Mouse (Mus musculus): ENCODE results near the gene Eya4. TPM values are rescaled to one million over a fixed set of nuclear protein-coding genes. Genes with fewer than 3 reads are reported as not detected.

The Eya4 gene
- polyA plus RNA-seq, 1 experiment from 2014 or later, result 5.0 TPM

- DNase-seq (ENCODE audit: low spot score) (no peak), ATAC-seq (ENCODE audit: low FRiP score) (no peak)
- Histone ChIP-seq H3K27me3 (ENCODE audit: control insufficient read depth, insufficient read depth, low read length) (no peaks in the 10 kb centered on the region), H3K4me1 (replicated peaks; ENCODE audit: control insufficient read depth, insufficient read depth, low read length) (no peaks in the 10 kb centered on the region), H3K4me3 (ENCODE audit: low read depth, low read length) (no peak overlapping the region), H3K9ac (ENCODE audit: low read depth, low read length) (no peak overlapping the region), H3K36me3 (ENCODE audit: control insufficient read depth, insufficient read depth, low read length) (no peaks in the 10 kb centered on the region), H3K9me3 (ENCODE audit: control insufficient read depth, low read length) (no peaks in the 10 kb centered on the region), H3K27ac (ENCODE audit: low read depth, low read length) (no peak overlapping the region), H3K4me2 (replicated peaks; ENCODE audit: low read depth, low read length) (no peak overlapping the region)
- WGBS, result 83% methylated on average over 18 of the region's 18 CpGs
Measured at GRCm38 (mm10) chr10:23156866-23157625, 193.5 kb downstream of the Eya4 start.

GRCm38 (mm10) chr10:23150401-23150800 lies 200.2 kb downstream of the Eya4 start:
- no peaks in the 10 kb centered on the region for H3K27me3 ChIP-seq (ENCODE audit: control insufficient read depth, insufficient read depth, low read length)
- no peak for ATAC-seq (ENCODE audit: low FRiP score)
- H3K9me3 ChIP-seq (ENCODE audit: control insufficient read depth, low read length), result no peaks in the 10 kb centered on the region
- H3K36me3 ChIP-seq (ENCODE audit: control insufficient read depth, insufficient read depth, low read length), result no peaks in the 10 kb centered on the region
- peak; percentile 34 for DNase-seq (ENCODE audit: low spot score)
- no peak overlapping the region for H3K4me3 ChIP-seq (ENCODE audit: low read depth, low read length)
- H3K9ac ChIP-seq (ENCODE audit: low read depth, low read length), result no peak overlapping the region
- no peak overlapping the region for H3K4me2 ChIP-seq (replicated peaks; ENCODE audit: low read depth, low read length)
- no peak overlapping the region for H3K27ac ChIP-seq (ENCODE audit: low read depth, low read length)
- H3K4me1 ChIP-seq (replicated peaks; ENCODE audit: control insufficient read depth, insufficient read depth, low read length), result no peaks in the 10 kb centered on the region
- WGBS, result 84% methylated on average over 3 of the region's 3 CpGs

- no peak overlapping the region for H3K4me3 ChIP-seq (ENCODE audit: low read depth, low read length)
- WGBS, result 81% methylated on average over 2 of the region's 2 CpGs
- no peak overlapping the region for H3K4me2 ChIP-seq (replicated peaks; ENCODE audit: low read depth, low read length)
- no peak overlapping the region for H3K9ac ChIP-seq (ENCODE audit: low read depth, low read length)
- DNase-seq (ENCODE audit: low spot score) (no peak), ATAC-seq (ENCODE audit: low FRiP score) (no peak)
- no peak overlapping the region for H3K27ac ChIP-seq (ENCODE audit: low read depth, low read length)
- H3K36me3 ChIP-seq (ENCODE audit: control insufficient read depth, insufficient read depth, low read length), result no peaks in the 10 kb centered on the region
- no peaks in the 10 kb centered on the region for H3K27me3 ChIP-seq (ENCODE audit: control insufficient read depth, insufficient read depth, low read length)
- no peaks in the 10 kb centered on the region for H3K4me1 ChIP-seq (replicated peaks; ENCODE audit: control insufficient read depth, insufficient read depth, low read length)
- no peaks in the 10 kb centered on the region for H3K9me3 ChIP-seq (ENCODE audit: control insufficient read depth, low read length)
Measured at GRCm38 (mm10) chr10:23144616-23145015, 206.0 kb downstream of the Eya4 start.

- WGBS, result 55% methylated on average over 1 of the region's 1 CpGs
- DNase-seq (ENCODE audit: low spot score), result no peak
- H3K4me3 ChIP-seq (ENCODE audit: low read depth, low read length), result no peak overlapping the region
- H3K4me2 ChIP-seq (replicated peaks; ENCODE audit: low read depth, low read length), result no peak overlapping the region
- H3K27me3 ChIP-seq (ENCODE audit: control insufficient read depth, insufficient read depth, low read length), result no peaks in the 10 kb centered on the region
- no peak overlapping the region for H3K27ac ChIP-seq (ENCODE audit: low read depth, low read length)
- H3K4me1 ChIP-seq (replicated peaks; ENCODE audit: control insufficient read depth, insufficient read depth, low read length), result no peaks in the 10 kb centered on the region
- H3K36me3 ChIP-seq (ENCODE audit: control insufficient read depth, insufficient read depth, low read length), result no peaks in the 10 kb centered on the region
- no peak for ATAC-seq (ENCODE audit: low FRiP score)
- H3K9ac ChIP-seq (ENCODE audit: low read depth, low read length), result no peak overlapping the region
- H3K9me3 ChIP-seq (ENCODE audit: control insufficient read depth, low read length), result no peaks in the 10 kb centered on the region
Measured at GRCm38 (mm10) chr10:23127947-23128346, 222.6 kb downstream of the Eya4 start.

- ATAC-seq (ENCODE audit: low FRiP score), result no peak
- no peak overlapping the region for H3K27ac ChIP-seq (ENCODE audit: low read depth, low read length)
- H3K27me3 ChIP-seq (ENCODE audit: control insufficient read depth, insufficient read depth, low read length), result no peaks in the 10 kb centered on the region
- no peak overlapping the region for H3K4me2 ChIP-seq (replicated peaks; ENCODE audit: low read depth, low read length)
- DNase-seq (ENCODE audit: low spot score), result no peak
- no peaks in the 10 kb centered on the region for H3K9me3 ChIP-seq (ENCODE audit: control insufficient read depth, low read length)
- no peaks in the 10 kb centered on the region for H3K36me3 ChIP-seq (ENCODE audit: control insufficient read depth, insufficient read depth, low read length)
- 96% methylated on average over 1 of the region's 1 CpGs for WGBS
- no peak overlapping the region for H3K9ac ChIP-seq (ENCODE audit: low read depth, low read length)
- H3K4me1 ChIP-seq (replicated peaks; ENCODE audit: control insufficient read depth, insufficient read depth, low read length), result no peaks in the 10 kb centered on the region
- H3K4me3 ChIP-seq (ENCODE audit: low read depth, low read length), result no peak overlapping the region
Measured at GRCm38 (mm10) chr10:23127151-23127550, 223.4 kb downstream of the Eya4 start.

GRCm38 (mm10) chr10:23126529-23126928 lies 224.1 kb downstream of the Eya4 start:
- Histone ChIP-seq H3K4me1 (replicated peaks; ENCODE audit: control insufficient read depth, insufficient read depth, low read length) (no peaks in the 10 kb centered on the region), H3K36me3 (ENCODE audit: control insufficient read depth, insufficient read depth, low read length) (no peaks in the 10 kb centered on the region), H3K4me3 (ENCODE audit: low read depth, low read length) (no peak overlapping the region), H3K4me2 (replicated peaks; ENCODE audit: low read depth, low read length) (no peak overlapping the region), H3K27ac (ENCODE audit: low read depth, low read length) (no peak overlapping the region), H3K9ac (ENCODE audit: low read depth, low read length) (no peak overlapping the region), H3K27me3 (ENCODE audit: control insufficient read depth, insufficient read depth, low read length) (no peaks in the 10 kb centered on the region), H3K9me3 (ENCODE audit: control insufficient read depth, low read length) (no peaks in the 10 kb centered on the region)
- 57% methylated on average over 5 of the region's 5 CpGs for WGBS
- DNase-seq (ENCODE audit: low spot score) (no peak), ATAC-seq (ENCODE audit: low FRiP score) (no peak)

- 66% methylated on average over 2 of the region's 2 CpGs for WGBS
- no peak overlapping the region for H3K4me3 ChIP-seq (ENCODE audit: low read depth, low read length)
- ATAC-seq (ENCODE audit: low FRiP score), result no peak
Measured at GRCm38 (mm10) chr10:23120437-23120836, 230.1 kb downstream of the Eya4 start.

GRCm38 (mm10) chr10:23116786-23117410 lies 233.7 kb downstream of the Eya4 start:
- H3K27me3 ChIP-seq (ENCODE audit: control insufficient read depth, insufficient read depth, low read length), result no peaks in the 10 kb centered on the region
- no peak overlapping the region for H3K4me3 ChIP-seq (ENCODE audit: low read depth, low read length)
- no peaks in the 10 kb centered on the region for H3K4me1 ChIP-seq (replicated peaks; ENCODE audit: control insufficient read depth, insufficient read depth, low read length)
- peak; percentile 87 for DNase-seq (ENCODE audit: low spot score)
- no peak overlapping the region for H3K4me2 ChIP-seq (replicated peaks; ENCODE audit: low read depth, low read length)
- H3K9ac ChIP-seq (ENCODE audit: low read depth, low read length), result no peak overlapping the region
- ATAC-seq (ENCODE audit: low FRiP score), result peak; percentile 61
- H3K27ac ChIP-seq (ENCODE audit: low read depth, low read length), result no peak overlapping the region
- no peaks in the 10 kb centered on the region for H3K9me3 ChIP-seq (ENCODE audit: control insufficient read depth, low read length)
- H3K36me3 ChIP-seq (ENCODE audit: control insufficient read depth, insufficient read depth, low read length), result no peaks in the 10 kb centered on the region
- WGBS, result 34% methylated on average over 10 of the region's 10 CpGs

More at GRCm38 (mm10) chr10:23120437-23120836, 230.1 kb downstream of the Eya4 start:
- no peak overlapping the region for H3K9ac ChIP-seq (ENCODE audit: low read depth, low read length)
- H3K4me1 ChIP-seq (replicated peaks; ENCODE audit: control insufficient read depth, insufficient read depth, low read length), result no peaks in the 10 kb centered on the region
- H3K27ac ChIP-seq (ENCODE audit: low read depth, low read length), result no peak overlapping the region
- no peaks in the 10 kb centered on the region for H3K27me3 ChIP-seq (ENCODE audit: control insufficient read depth, insufficient read depth, low read length)
- no peaks in the 10 kb centered on the region for H3K36me3 ChIP-seq (ENCODE audit: control insufficient read depth, insufficient read depth, low read length)
- no peak for DNase-seq (ENCODE audit: low spot score)
- H3K4me2 ChIP-seq (replicated peaks; ENCODE audit: low read depth, low read length), result no peak overlapping the region
- no peaks in the 10 kb centered on the region for H3K9me3 ChIP-seq (ENCODE audit: control insufficient read depth, low read length)

GRCm38 (mm10) chr10:23116063-23116462 lies 234.5 kb downstream of the Eya4 start:
- 86% methylated on average over 8 of the region's 8 CpGs for WGBS
- Histone ChIP-seq H3K27me3 (ENCODE audit: control insufficient read depth, insufficient read depth, low read length) (no peaks in the 10 kb centered on the region), H3K4me3 (ENCODE audit: low read depth, low read length) (no peak overlapping the region), H3K4me2 (replicated peaks; ENCODE audit: low read depth, low read length) (no peak overlapping the region), H3K9me3 (ENCODE audit: control insufficient read depth, low read length) (no peaks in the 10 kb centered on the region), H3K27ac (ENCODE audit: low read depth, low read length) (no peak overlapping the region), H3K36me3 (ENCODE audit: control insufficient read depth, insufficient read depth, low read length) (no peaks in the 10 kb centered on the region), H3K4me1 (replicated peaks; ENCODE audit: control insufficient read depth, insufficient read depth, low read length) (no peaks in the 10 kb centered on the region), H3K9ac (ENCODE audit: low read depth, low read length) (no peak overlapping the region)
- no peak for ATAC-seq (ENCODE audit: low FRiP score)
- no peak for DNase-seq (ENCODE audit: low spot score)
